ENCODE assay signal across 36 mouse cellular contexts in genomic region chr5:77259315-77259714, GRCm38 (mm10). TPM values are rescaled to one million over a fixed set of nuclear protein-coding genes. Genes with fewer than 3 reads are reported as not detected.
"Had no signal": no experiment of that assay in that cellular context is flagged by ENCODE, and none has a peak within 500 bp of the region (broad histone marks: within the 10 kb centered on the region; RNA-seq: fewer than 3 reads in every experiment).

No protein-coding gene starts in this region.

- H3K9ac ChIP-seq: heart, embryonic 13.5 days; heart, embryonic 15.5 days; hindbrain, embryonic 12.5 days; hindbrain, embryonic 13.5 days; hindbrain, embryonic 14.5 days; hindbrain, embryonic 15.5 days; intestine, embryonic 15.5 days; kidney, embryonic 15.5 days had no signal

- H3K27ac ChIP-seq: heart, embryonic 13.5 days; heart, embryonic 15.5 days; hindbrain, embryonic 10.5 days; hindbrain, embryonic 12.5 days; hindbrain, embryonic 13.5 days; hindbrain, embryonic 14.5 days; hindbrain, embryonic 15.5 days; hindbrain, postnatal 0 days; intestine, embryonic 15.5 days; kidney, embryonic 15.5 days; kidney, postnatal 0 days; layer of hippocampus, adult 2 months; left cerebral cortex, adult 2 months had no signal

- H3K27me3 ChIP-seq: heart, embryonic 13.5 days; heart, embryonic 15.5 days; hindbrain, embryonic 13.5 days; hindbrain, embryonic 15.5 days; intestine, embryonic 15.5 days; kidney, embryonic 15.5 days had no signal

- DNase-seq: heart, postnatal 10 days; heart, postnatal 14 days; heart, postnatal 36 days; heart, postnatal 4 days; kidney, adult 11 months; kidney, adult 18-20 months; kidney, adult 2 months; kidney, adult 8-10 months; kidney, adult 9 months; kidney, postnatal 10 days; kidney, postnatal 14 days; kidney, postnatal 25 days; kidney, postnatal 36 days; layer of hippocampus, adult 9-11 months; layer of hippocampus, postnatal 36 days had no signal

- H3K9me3 ChIP-seq: heart, embryonic 13.5 days; heart, embryonic 15.5 days; hindbrain, embryonic 10.5 days; hindbrain, embryonic 12.5 days; hindbrain, embryonic 13.5 days; hindbrain, embryonic 15.5 days; intestine, embryonic 15.5 days; kidney, embryonic 15.5 days had no signal

- H3K36me3 ChIP-seq: heart, embryonic 13.5 days; heart, embryonic 15.5 days; hindbrain, embryonic 10.5 days; hindbrain, embryonic 12.5 days; hindbrain, embryonic 13.5 days; hindbrain, embryonic 15.5 days; intestine, embryonic 15.5 days; kidney, embryonic 15.5 days had no signal

- H3K4me3 ChIP-seq: heart, embryonic 13.5 days; heart, embryonic 15.5 days; hindbrain, embryonic 10.5 days; hindbrain, embryonic 12.5 days; hindbrain, embryonic 13.5 days; hindbrain, embryonic 15.5 days; intestine, embryonic 15.5 days; kidney, embryonic 15.5 days; layer of hippocampus, adult 2 months; left cerebral cortex, adult 2 months had no signal

- H3K4me1 ChIP-seq: heart, embryonic 13.5 days; heart, embryonic 15.5 days; hindbrain, embryonic 12.5 days; hindbrain, embryonic 15.5 days; intestine, embryonic 15.5 days had no signal

RNA-seq across cellular contexts. Expression of gene Spink2, which starts 48.0 kb away (rescaled TPM):
- total RNA-seq: hematopoietic stem cell, adult 5-6 weeks; hindbrain, postnatal 0 days; layer of hippocampus, adult 18-20 months; layer of hippocampus, adult 2 months; layer of hippocampus, adult 8-10 months; layer of hippocampus, postnatal 10 days; layer of hippocampus, postnatal 25 days; layer of hippocampus, postnatal 36 days; left cerebral cortex, adult 18-20 months; left cerebral cortex, adult 2 months; left cerebral cortex, adult 8-10 months; left cerebral cortex, postnatal 10 days had no signal
